Mouse (Mus musculus) heart, adult 2 months (tissue): ENCODE data around the gene Ltbp4. TPM values are rescaled to one million over a fixed set of nuclear protein-coding genes. Genes with fewer than 3 reads are reported as not detected.

Experiments
- DNase-seq, 2 experiments: peaks; one replicate each; pipeline ENCODE4 v3.0.0; 2021
- H3K27ac ChIP-seq: fragments of 200-600 bp; 2 replicates; pipeline ENCODE4 v1.8.1; 2022
- H3K27me3 ChIP-seq: fragments of 200-500 bp; 2 replicates; pipeline ENCODE4 v1.6.1; 2012; ENCODE audit warnings: mild to moderate bottlenecking, low read length, inconsistent platforms, mixed read lengths; ENCODE audit not compliant: control insufficient read depth, insufficient read depth
- H3K36me3 ChIP-seq: fragments of 200-500 bp; 2 replicates; pipeline ENCODE4 v1.6.1; 2012; ENCODE audit warnings: low read length, inconsistent platforms; ENCODE audit not compliant: control insufficient read depth, insufficient read depth
- H3K4me1 ChIP-seq: fragments of 200-500 bp; 2 replicates; pipeline ENCODE4 v1.6.1; 2011; ENCODE audit warnings: low read length; ENCODE audit not compliant: control insufficient read depth, insufficient read depth
- H3K4me3 ChIP-seq: fragments of 200-600 bp; 2 replicates; pipeline ENCODE4 v1.8.1; 2022
- H3K79me2 ChIP-seq: fragments of 200-500 bp; replicated peaks from 2 replicates; pipeline ENCODE4 v1.6.1; 2012; ENCODE audit warnings: mild to moderate bottlenecking, inconsistent platforms, low read length, moderate library complexity, mixed read lengths; ENCODE audit not compliant: control insufficient read depth, insufficient read depth
- H3K9ac ChIP-seq: fragments of 200-500 bp; 2 replicates; pipeline ENCODE4 v1.6.1; 2012; ENCODE audit warnings: low read depth, mild to moderate bottlenecking, control low read depth, inconsistent platforms, low read length, mixed read lengths
- CTCF ChIP-seq: fragments of 200-600 bp; IDR thresholded peaks from 2 replicates; pipeline ENCODE4 v1.8.1; 2022; ENCODE audit warnings: antibody characterized with exemption, mild to moderate bottlenecking, moderate library complexity
- EP300 ChIP-seq: fragments of 200-500 bp; IDR thresholded peaks from 2 replicates; pipeline ENCODE4 v1.6.1; 2011; ENCODE audit warnings: low read depth, low read length, control low read depth; ENCODE audit not compliant: insufficient read depth
- POLR2A ChIP-seq: fragments of 200-500 bp; IDR thresholded peaks from 2 replicates; pipeline ENCODE4 v1.6.1; 2011; ENCODE audit warnings: mild to moderate bottlenecking, low read depth, low read length, control low read depth; ENCODE audit not compliant: insufficient read depth
- WGBS: fragments of 180-500 bp; shearing (Covaris S2); methylation state at CpG from one replicate; pipeline ENCODE4 v1.1.7; 2018; 5-methylcytosine and 5-hydroxymethylcytosine counted together
- intact Hi-C: fragments of 180-260 bp; cut with DNase I; formaldehyde crosslinking; loops from one replicate; pipeline ENCODE4 v1.15.1; 2025
- polyA plus RNA-seq: library from polyadenylated mRNA; depleted of rRNA; stranded (reverse); fragments of >200 nt; gene quantifications from 2 replicates; pipeline ENCODE4 v1.2.3, GENCODE M21; 2012
- total RNA-seq, 2 experiments: library from RNA; stranded (reverse); gene quantifications; 2 replicates each; pipeline ENCODE4 v1.2.3; 2021

Gene Ltbp4
- total and polyA plus RNA-seq, 3 experiments: 187 to 374 (median 221) TPM

DNA sequence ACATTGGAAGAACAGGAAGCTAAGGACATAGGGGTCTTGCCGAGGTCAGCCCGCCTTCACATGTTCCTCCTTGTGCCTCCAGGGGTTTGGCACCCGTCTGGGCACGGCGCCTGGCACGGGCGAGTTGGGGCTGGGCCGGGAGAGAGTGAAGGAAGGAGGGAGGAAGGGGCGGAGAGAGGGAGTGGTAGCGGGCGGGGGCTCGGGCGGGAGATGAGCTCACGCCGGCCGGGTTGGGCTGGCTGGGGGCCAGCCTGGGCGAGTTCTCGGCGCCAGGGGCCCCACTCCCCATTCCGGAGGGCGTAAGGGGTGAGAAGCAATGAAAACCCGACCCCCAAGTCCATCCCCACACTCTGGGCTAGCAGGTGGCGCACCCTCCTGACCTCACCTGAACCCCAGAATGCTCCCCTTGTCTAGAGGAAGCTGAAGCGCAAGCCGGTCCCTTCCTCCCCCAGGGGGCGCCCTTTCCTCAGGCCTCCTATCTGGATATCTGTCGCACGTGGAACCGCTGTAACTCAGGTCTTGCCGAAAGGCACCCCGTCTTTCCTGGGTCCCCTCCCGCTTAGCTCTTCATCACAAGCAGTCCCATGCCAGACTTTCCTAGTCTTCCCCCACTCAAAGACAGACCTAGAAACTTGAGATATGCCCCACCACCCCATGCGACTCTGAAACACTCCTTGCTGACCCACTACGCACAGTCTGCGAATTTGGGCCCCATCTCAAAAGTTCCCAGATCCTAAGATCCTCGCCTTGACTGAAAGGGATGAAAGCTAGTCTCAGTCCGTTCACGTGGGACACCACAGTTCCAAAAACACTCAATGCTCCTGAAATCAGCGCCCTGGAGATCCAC lies 4.9 kb downstream of the Ltbp4 start:
- intact Hi-C loops: loop anchor here (5.0 kb wide), 3 partner anchors 40 to 260 kb away; partner anchors contain the start of gene Akt2
- Histone ChIP-seq H3K79me2 (no peaks in the 10 kb centered on the region), H3K4me3 (peak overlapping the region; percentile 78), H3K36me3 (peaks cover 7% of the 10 kb centered on the region), H3K27me3 (peaks cover 9% of the 10 kb centered on the region; the same call in 1 of the 2 replicates), H3K9ac (peak overlapping the region; percentile 93), H3K27ac (peak overlapping the region; percentile 96), H3K4me1 (peaks cover 16% of the 10 kb centered on the region)
- TF ChIP-seq POLR2A: peak; percentile 49; the same call in 1 of the 2 replicates
- peak; percentile 94 for TF ChIP-seq CTCF
- TF ChIP-seq EP300: no peak
- WGBS: under 1% methylated on average over 39 of the region's 39 CpGs
- peak; percentile 93 for DNase-seq

GRCm38 (mm10) chr7:27331854-27332253 lies 5.6 kb downstream of the Ltbp4 start:
- Histone ChIP-seq H3K9ac (peak overlapping the region; percentile 93), H3K27ac (peak overlapping the region; percentile 96), H3K79me2 (no peaks in the 10 kb centered on the region), H3K4me1 (peaks cover 16% of the 10 kb centered on the region), H3K27me3 (0 out of 2 replicates have a peak, but pooled peaks cover 4% of the 10 kb centered on the region), H3K36me3 (peaks cover 7% of the 10 kb centered on the region), H3K4me3 (peak overlapping the region; percentile 78)
- TF ChIP-seq CTCF (no peak), POLR2A (no peak), EP300 (no peak)
- intact Hi-C loops: loop anchor here (5.0 kb wide), 3 partner anchors 40 to 260 kb away; partner anchors contain the start of gene Akt2
- DNase-seq: peak in 1 of 2 experiments; percentile 40
- WGBS: under 1% methylated on average over 8 of the region's 8 CpGs

GRCm38 (mm10) chr7:27331541-27331851 lies 6.0 kb downstream of the Ltbp4 start:
- intact Hi-C loops: loop anchor here (5.0 kb wide), 3 partner anchors 39 to 261 kb away; partner anchors contain the start of gene Akt2
- TF ChIP-seq EP300: no peak
- TF ChIP-seq CTCF: no peak
- no peak for TF ChIP-seq POLR2A
- Histone ChIP-seq H3K27ac (peak overlapping the region; percentile 96), H3K4me1 (peaks cover 16% of the 10 kb centered on the region), H3K36me3 (peaks cover 7% of the 10 kb centered on the region), H3K4me3 (peak overlapping the region; percentile 78), H3K9ac (peak overlapping the region; percentile 56), H3K27me3 (0 out of 2 replicates have a peak, but pooled peaks cover 3% of the 10 kb centered on the region), H3K79me2 (no peaks in the 10 kb centered on the region)
- WGBS: 2% methylated on average over 8 of the region's 8 CpGs
- DNase-seq: no peak

DNA sequence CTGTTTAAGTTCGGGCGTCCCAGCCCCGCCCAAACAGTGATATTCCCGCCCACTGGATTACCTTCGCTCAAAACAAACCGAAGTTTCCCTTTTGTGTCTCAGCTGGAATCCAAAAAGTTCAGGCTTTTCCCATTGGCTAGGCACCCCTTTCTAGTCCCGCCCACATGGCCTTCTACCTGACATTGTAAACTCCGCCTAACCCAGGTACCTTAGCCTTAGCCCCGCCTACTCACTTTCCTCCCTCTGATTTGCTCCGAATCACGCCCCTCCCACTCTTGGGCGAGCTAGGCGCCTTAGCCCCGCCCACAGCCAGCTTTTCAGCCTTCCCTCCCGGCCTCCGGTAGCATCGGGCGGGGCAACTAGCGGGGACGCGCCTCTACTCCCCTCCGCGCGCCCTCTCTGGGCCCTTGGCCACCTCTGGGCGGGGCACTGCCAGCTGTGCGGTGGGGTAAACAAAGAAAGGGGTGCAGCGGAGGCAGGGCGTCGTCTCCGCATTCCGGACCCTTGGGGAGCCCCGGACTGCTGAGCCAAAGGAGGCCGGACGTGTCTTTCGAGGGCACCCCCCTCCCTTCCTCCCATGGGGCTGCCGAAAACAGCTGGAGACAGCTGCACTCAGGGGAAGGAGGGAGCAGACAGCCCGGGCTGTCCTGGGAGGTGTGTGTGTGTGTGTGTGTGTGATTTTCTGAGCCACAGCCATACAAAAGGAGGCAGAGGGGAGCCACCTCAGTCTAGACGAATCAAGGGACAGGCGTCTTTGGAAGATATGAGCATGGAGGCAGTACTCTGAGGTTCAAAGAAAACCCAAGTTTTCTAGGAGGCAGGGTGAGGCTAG lies 6.6 kb downstream of the Ltbp4 start:
- peaks cover 17% of the 10 kb centered on the region for H3K4me1 ChIP-seq

DNA sequence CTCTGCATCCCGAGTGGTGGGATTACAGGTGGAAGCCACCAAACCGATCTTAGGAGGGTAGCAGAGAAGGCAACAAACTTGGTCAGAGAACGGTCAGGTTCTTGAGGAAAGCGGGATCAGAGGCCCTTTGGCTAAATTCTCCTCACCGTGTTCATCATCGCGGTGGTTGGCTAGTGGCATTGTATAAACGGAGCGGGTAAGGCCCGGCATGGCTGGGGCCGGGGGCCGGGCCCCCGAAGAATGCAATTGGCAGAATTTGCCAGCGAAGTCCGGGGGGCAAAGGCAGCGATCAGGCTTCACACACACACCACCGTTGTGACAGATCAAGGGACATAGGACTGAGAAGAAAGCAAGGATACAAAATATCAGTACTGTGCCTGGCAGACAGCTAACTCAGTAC lies 7.5 kb downstream of the Ltbp4 start:
- H3K79me2 ChIP-seq: no peaks in the 10 kb centered on the region
- peaks cover 19% of the 10 kb centered on the region for H3K4me1 ChIP-seq
- H3K27ac ChIP-seq: peak overlapping the region; percentile 96
- peaks cover 7% of the 10 kb centered on the region for H3K36me3 ChIP-seq
- TF ChIP-seq EP300 (no peak), CTCF (no peak), POLR2A (no peak)
- H3K4me3 ChIP-seq: peak overlapping the region; percentile 56; the same call in 1 of the 2 replicates
- no peak overlapping the region for H3K9ac ChIP-seq
- DNase-seq: peak in 1 of 2 experiments; percentile 31
- 46% methylated on average over 17 of the region's 17 CpGs for WGBS
- H3K27me3 ChIP-seq: 0 out of 2 replicates have a peak, but pooled peaks cover 2% of the 10 kb centered on the region
- intact Hi-C loops: loop anchor here (1.0 to 5.0 kb wide), 5 partner anchors 22 to 262 kb away; partner anchors contain the start of gene Akt2

More for the DNA sequence above, 6.6 kb downstream of the Ltbp4 start:
- H3K27me3 ChIP-seq: 0 out of 2 replicates have a peak, but pooled peaks cover 2% of the 10 kb centered on the region
- peak overlapping the region; percentile 56 for H3K4me3 ChIP-seq
- no peaks in the 10 kb centered on the region for H3K79me2 ChIP-seq
- WGBS: 1% methylated on average over 39 of the region's 39 CpGs
- peak; percentile 96 for DNase-seq
- H3K9ac ChIP-seq: peak overlapping the region; percentile 56
- TF ChIP-seq EP300 (peak; percentile 98), CTCF (no peak), POLR2A (peak; percentile 67)
- intact Hi-C loops: loop anchor here (1.0 to 5.0 kb wide), 4 partner anchors 23 to 261 kb away; partner anchors contain the start of gene Akt2
- H3K27ac ChIP-seq: peak overlapping the region; percentile 96
- peaks cover 7% of the 10 kb centered on the region for H3K36me3 ChIP-seq
